Mouse (Mus musculus) forebrain, embryonic 11.5 days (tissue): ENCODE results near the gene Tmtc2. TPM values are rescaled to one million over a fixed set of nuclear protein-coding genes. Genes with fewer than 3 reads are reported as not detected.

Experiments
- ATAC-seq: fragments of 200-750 bp; cut with Nextera tagmentation; replicated peaks from 2 replicates; pipeline ENCODE4 v1.8.0; 2017; ENCODE audit warnings: moderate TSS enrichment; ENCODE audit not compliant: low FRiP score
- DNase-seq: peaks from one replicate; pipeline ENCODE4 v3.0.0-alpha.2; 2017; ENCODE audit warnings: low spot score
- H3K27ac ChIP-seq: fragments of 300-500 bp; sonication (generic); 2 replicates; pipeline ENCODE4 v1.5.1; 2014; ENCODE audit warnings: low read depth, low read length
- H3K27me3 ChIP-seq: fragments of 300-500 bp; sonication (generic); 2 replicates; pipeline ENCODE4 v1.6.1; 2014; ENCODE audit warnings: mild to moderate bottlenecking, low read length, mixed read lengths; ENCODE audit not compliant: control insufficient read depth, insufficient read depth
- H3K36me3 ChIP-seq: fragments of 300-500 bp; sonication (generic); 2 replicates; pipeline ENCODE4 v1.6.1; 2014; ENCODE audit warnings: mild to moderate bottlenecking, low read length, moderate library complexity, mixed read lengths; ENCODE audit not compliant: control insufficient read depth, insufficient read depth
- H3K4me1 ChIP-seq: fragments of 300-500 bp; sonication (generic); replicated peaks from 2 replicates; pipeline ENCODE4 v1.6.1; 2014; ENCODE audit warnings: low read length, mixed read lengths; ENCODE audit not compliant: control insufficient read depth, insufficient read depth
- H3K4me2 ChIP-seq: fragments of 300-500 bp; sonication (generic); 2 replicates; pipeline ENCODE4 v1.6.1; 2014; ENCODE audit warnings: low read depth, mild to moderate bottlenecking, low read length, moderate library complexity, mixed read lengths; ENCODE audit not compliant: severe bottlenecking
- H3K4me3 ChIP-seq: fragments of 300-500 bp; sonication (generic); 2 replicates; pipeline ENCODE4 v1.5.1; 2014; ENCODE audit warnings: low read depth, low read length
- H3K9ac ChIP-seq: fragments of 300-500 bp; sonication (generic); 2 replicates; pipeline ENCODE4 v1.6.1; 2014; ENCODE audit warnings: low read length
- H3K9me3 ChIP-seq: fragments of 300-500 bp; sonication (generic); 2 replicates; pipeline ENCODE4 v1.6.1; 2016; ENCODE audit warnings: low read length, mixed read lengths; ENCODE audit not compliant: control insufficient read depth
- WGBS: fragments of 180-500 bp; shearing (Covaris S2); extraction: QIAGEN DNeasy Blood & Tissue Kit; methylation state at CpG from one replicate; pipeline ENCODE4 v1.1.7; 2014; 5-methylcytosine and 5-hydroxymethylcytosine counted together
- polyA plus RNA-seq: library from polyadenylated mRNA; unstranded; fragments of >200 nt; fragmentation: Nextera tagmentation; extraction: Ambion mirVana; gene quantifications from 2 replicates; pipeline ENCODE4 v1.2.1, GENCODE M21; 2014

Gene Tmtc2
- polyA plus RNA-seq, 1 experiment from 2014 or later: 4.0 TPM

DNA sequence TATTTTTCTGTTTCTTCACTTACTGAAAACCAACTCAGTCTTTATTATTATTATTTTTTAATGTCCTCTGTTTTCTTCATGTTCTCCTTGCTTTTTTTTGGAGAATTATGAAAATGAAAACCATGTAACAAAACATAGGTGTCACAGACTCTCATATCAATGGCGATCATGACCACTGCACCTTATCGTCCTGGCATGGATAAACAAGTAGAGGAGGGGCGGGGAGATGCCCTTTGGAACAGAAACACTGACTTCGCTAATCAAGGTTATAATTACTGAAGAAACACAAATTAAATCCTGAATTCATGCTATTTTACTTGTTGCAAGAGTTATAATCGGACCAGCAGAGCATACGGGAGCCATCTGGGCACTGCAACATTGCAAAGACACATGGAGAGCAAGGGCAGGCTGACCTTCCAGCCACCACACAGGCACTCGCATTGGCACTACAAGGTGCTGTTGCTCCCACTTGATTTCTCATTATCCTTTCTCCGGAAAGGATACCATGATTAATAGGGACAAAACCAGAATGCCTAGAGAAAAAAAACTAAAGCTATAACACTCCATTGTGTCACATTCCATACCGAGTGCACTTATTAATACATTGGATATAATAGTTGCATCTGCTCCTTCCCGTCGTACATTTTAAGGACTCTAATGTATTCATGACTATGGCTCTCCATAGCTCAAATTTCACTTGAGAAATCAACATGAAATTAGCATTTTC, 172.3 kb downstream of the Tmtc2 start:
- H3K36me3 ChIP-seq: no peaks in the 10 kb centered on the region
- WGBS: 81% methylated on average over 11 of the region's 11 CpGs
- no peak overlapping the region for H3K4me2 ChIP-seq
- no peaks in the 10 kb centered on the region for H3K9me3 ChIP-seq
- ATAC-seq (peak; percentile 10), DNase-seq (no peak)
- H3K27ac ChIP-seq: no peak overlapping the region
- no peaks in the 10 kb centered on the region for H3K27me3 ChIP-seq
- H3K4me3 ChIP-seq: no peak overlapping the region
- no peak overlapping the region for H3K9ac ChIP-seq
- H3K4me1 ChIP-seq: no peaks in the 10 kb centered on the region; the same call in 1 of the 2 replicates

- DNase-seq (no peak), ATAC-seq (no peak)
- H3K9me3 ChIP-seq: no peaks in the 10 kb centered on the region; the same call in 1 of the 2 replicates
- H3K4me2 ChIP-seq: no peak overlapping the region
- H3K27ac ChIP-seq: no peak overlapping the region
- no peak overlapping the region for H3K4me3 ChIP-seq
- WGBS: 41% methylated on average over 5 of the region's 5 CpGs
- H3K4me1 ChIP-seq: no peaks in the 10 kb centered on the region; the same call in 1 of the 2 replicates
- no peaks in the 10 kb centered on the region for H3K36me3 ChIP-seq
- no peak overlapping the region for H3K9ac ChIP-seq
- H3K27me3 ChIP-seq: no peaks in the 10 kb centered on the region
These were observed 174.9 kb downstream of the Tmtc2 start for GRCm38 (mm10) chr10:105399316-105399715.

- peaks cover 5% of the 10 kb centered on the region; the same call in 1 of the 2 replicates for H3K4me1 ChIP-seq
- H3K4me2 ChIP-seq: no peak overlapping the region
- no peak overlapping the region for H3K27ac ChIP-seq
- H3K36me3 ChIP-seq: no peaks in the 10 kb centered on the region
- 47% methylated on average over 4 of the region's 4 CpGs for WGBS
- no peak overlapping the region for H3K4me3 ChIP-seq
- H3K9ac ChIP-seq: no peak overlapping the region
- ATAC-seq (no peak), DNase-seq (no peak)
- H3K27me3 ChIP-seq: peaks cover 18% of the 10 kb centered on the region
- no peaks in the 10 kb centered on the region for H3K9me3 ChIP-seq
These were observed 190.2 kb downstream of the Tmtc2 start for GRCm38 (mm10) chr10:105384065-105384464.

DNA sequence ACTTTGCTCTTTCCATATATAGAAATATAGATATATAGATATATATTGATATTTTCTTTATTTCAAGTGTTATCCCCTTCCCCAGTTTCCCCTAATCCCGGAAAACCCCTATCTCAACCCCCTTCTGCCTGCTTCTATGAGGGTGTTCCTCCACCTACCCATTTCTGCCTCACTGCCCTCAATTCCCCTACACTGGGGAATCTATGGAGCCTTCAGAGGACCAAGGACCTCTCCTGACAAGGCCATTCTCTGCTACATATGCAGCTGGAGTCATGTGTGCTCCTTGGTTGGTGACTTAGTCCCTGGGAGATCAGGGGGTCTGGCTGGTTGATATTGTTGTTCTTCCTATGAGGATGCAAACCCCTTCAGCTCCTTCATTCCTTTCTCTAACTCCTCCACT, 192.5 kb downstream of the Tmtc2 start:
- Histone ChIP-seq H3K9me3 (no peaks in the 10 kb centered on the region), H3K4me1 (peaks cover 5% of the 10 kb centered on the region; the same call in 1 of the 2 replicates), H3K4me2 (no peak overlapping the region), H3K4me3 (no peak overlapping the region), H3K27ac (no peak overlapping the region), H3K9ac (no peak overlapping the region), H3K36me3 (no peaks in the 10 kb centered on the region), H3K27me3 (peaks cover 20% of the 10 kb centered on the region)
- ATAC-seq (peak; percentile 10; the same call in 1 of the 2 replicates), DNase-seq (no peak)
- WGBS: 41% methylated on average over 1 of the region's 1 CpGs

GRCm38 (mm10) chr10:105381202-105381601, 193.0 kb downstream of the Tmtc2 start:
- Histone ChIP-seq H3K4me2 (no peak overlapping the region), H3K9ac (no peak overlapping the region), H3K27ac (no peak overlapping the region), H3K27me3 (peaks cover 24% of the 10 kb centered on the region), H3K9me3 (no peaks in the 10 kb centered on the region), H3K36me3 (no peaks in the 10 kb centered on the region), H3K4me3 (no peak overlapping the region), H3K4me1 (peaks cover 5% of the 10 kb centered on the region; the same call in 1 of the 2 replicates)
- ATAC-seq: peak; percentile 93
- WGBS: 20% methylated on average over 5 of the region's 5 CpGs
- DNase-seq: peak; percentile 69

DNA sequence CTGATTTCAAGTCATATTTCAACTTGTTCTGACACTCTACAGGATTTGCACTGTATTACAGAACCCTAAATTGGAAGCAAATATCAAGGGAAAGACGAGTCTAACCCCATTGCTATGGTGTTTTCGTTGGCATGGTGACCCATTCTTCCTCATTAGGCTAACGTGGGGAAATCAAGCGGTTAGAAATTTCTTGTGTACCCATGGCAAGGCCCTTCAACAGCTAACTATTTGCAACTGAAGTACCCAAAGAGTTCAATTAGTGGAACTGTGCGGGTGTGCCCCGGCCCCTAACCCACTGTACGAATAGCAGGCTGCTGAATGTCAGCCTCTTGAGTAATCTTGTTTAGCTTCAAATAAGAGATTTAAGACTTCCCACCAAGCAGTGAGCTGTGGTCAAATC, 193.7 kb downstream of the Tmtc2 start:
- H3K9me3 ChIP-seq: no peaks in the 10 kb centered on the region
- peak; percentile 78 for DNase-seq
- H3K9ac ChIP-seq: no peak overlapping the region
- peak; percentile 94 for ATAC-seq
- 13% methylated on average over 7 of the region's 7 CpGs for WGBS
- H3K4me2 ChIP-seq: peak overlapping the region; percentile 11; the same call in 1 of the 2 replicates
- 0 out of 2 replicates have a peak overlapping the region, but pooled peaks have one; percentile 25 for H3K27ac ChIP-seq
- H3K27me3 ChIP-seq: peaks cover 21% of the 10 kb centered on the region; the same call in 1 of the 2 replicates
- no peaks in the 10 kb centered on the region for H3K36me3 ChIP-seq
- H3K4me1 ChIP-seq: peaks cover 5% of the 10 kb centered on the region; the same call in 1 of the 2 replicates
- no peak overlapping the region for H3K4me3 ChIP-seq

- WGBS: 97% methylated on average over 2 of the region's 2 CpGs
- Histone ChIP-seq H3K4me1 (peaks cover 5% of the 10 kb centered on the region; the same call in 1 of the 2 replicates), H3K9ac (no peak overlapping the region), H3K9me3 (0 out of 2 replicates have a peak, but pooled peaks cover 2% of the 10 kb centered on the region), H3K36me3 (no peaks in the 10 kb centered on the region), H3K4me3 (no peak overlapping the region), H3K4me2 (no peak overlapping the region), H3K27ac (no peak overlapping the region), H3K27me3 (peaks cover 15% of the 10 kb centered on the region; the same call in 1 of the 2 replicates)
- ATAC-seq (no peak), DNase-seq (no peak)
These were observed 196.5 kb downstream of the Tmtc2 start for GRCm38 (mm10) chr10:105377711-105378110.

DNA sequence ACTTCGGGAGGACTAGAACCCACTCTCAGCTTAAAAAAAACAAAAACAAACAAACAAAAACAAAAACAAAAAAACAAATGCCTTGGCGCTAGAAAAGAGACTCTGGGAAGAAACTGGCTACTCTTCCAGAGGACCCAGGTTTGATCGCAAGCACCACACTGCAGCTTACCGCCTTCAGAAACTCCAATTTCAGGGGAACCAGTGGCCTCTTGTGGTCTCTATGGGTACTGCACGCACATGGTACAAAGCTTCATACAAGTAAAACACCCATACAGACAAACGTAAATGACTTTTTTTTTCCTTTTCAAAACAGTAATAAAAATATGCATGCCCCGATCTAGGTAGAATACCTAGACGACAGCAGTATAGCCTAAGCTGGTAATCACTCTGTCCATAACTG, 201.0 kb downstream of the Tmtc2 start:
- WGBS: 95% methylated on average over 8 of the region's 8 CpGs
- Histone ChIP-seq H3K36me3 (no peaks in the 10 kb centered on the region), H3K9me3 (0 out of 2 replicates have a peak, but pooled peaks cover 2% of the 10 kb centered on the region), H3K27ac (no peak overlapping the region), H3K4me3 (no peak overlapping the region), H3K4me1 (no peaks in the 10 kb centered on the region), H3K4me2 (no peak overlapping the region), H3K27me3 (peaks cover 9% of the 10 kb centered on the region; the same call in 1 of the 2 replicates), H3K9ac (no peak overlapping the region)
- ATAC-seq (no peak), DNase-seq (no peak)
